Mouse (Mus musculus) thymus, postnatal 36 days (tissue): ENCODE results near the gene Egfl8.

Source experiments
- DNase-seq, 2 experiments: peaks; one replicate each; pipeline ENCODE4 v3.0.0; 2022; ENCODE audit warnings: mixed read lengths in 2 of 2

The Egfl8 gene

DNA sequence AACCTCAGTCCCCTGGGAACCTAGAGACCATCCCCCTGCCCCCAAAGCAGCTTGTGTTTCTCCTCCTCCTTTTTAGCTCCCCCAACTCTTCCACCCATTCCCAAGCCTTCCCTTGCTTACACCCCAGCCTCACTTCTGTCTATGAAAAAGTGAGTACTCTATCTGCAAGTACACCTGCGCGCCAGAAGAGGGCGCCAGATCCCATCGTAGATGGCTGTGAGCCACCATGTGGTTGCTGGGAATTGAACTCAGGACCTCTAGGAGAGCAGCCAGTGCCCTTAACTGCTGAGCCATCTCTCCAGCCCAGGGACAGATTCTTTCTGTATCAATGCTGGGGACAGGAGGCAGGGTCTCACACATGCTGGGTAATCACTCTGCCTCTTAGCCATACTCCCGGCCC lies 43.9 kb downstream of the Egfl8 start:
- DNase-seq, result peak; percentile 40 to 43

DNA sequence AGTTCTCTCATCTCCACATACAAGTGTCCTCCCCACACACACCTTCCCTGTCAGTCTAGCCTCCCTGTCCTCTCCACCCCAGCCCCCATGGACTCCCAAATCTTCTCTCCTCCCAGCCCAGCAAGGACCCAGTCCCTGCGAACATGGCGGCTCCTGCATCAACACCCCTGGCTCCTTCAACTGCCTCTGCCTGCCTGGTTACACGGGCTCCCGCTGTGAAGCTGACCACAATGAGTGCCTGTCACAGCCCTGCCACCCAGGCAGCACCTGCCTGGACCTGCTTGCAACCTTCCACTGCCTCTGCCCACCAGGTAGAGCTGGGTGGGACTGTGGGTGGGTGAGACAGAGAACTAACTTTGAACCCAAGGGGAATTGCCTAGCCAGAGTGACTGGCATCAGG lies 45.9 kb downstream of the Egfl8 start:
- DNase-seq, result no peak

DNA sequence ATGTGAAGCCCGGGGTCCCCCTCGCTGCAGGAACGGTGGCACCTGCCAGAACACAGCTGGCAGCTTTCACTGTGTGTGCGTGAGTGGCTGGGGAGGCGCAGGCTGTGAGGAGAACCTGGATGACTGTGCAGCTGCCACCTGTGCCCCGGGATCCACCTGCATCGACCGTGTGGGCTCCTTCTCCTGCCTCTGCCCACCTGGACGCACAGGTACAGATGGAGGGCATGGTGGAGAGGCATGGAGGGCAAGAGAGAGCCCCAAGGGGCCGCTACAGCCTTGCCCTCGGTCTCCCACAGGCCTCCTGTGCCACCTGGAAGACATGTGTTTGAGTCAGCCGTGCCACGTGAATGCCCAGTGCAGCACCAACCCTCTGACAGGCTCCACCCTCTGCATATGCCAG lies 47.4 kb downstream of the Egfl8 start:
- no peak for DNase-seq

DNA sequence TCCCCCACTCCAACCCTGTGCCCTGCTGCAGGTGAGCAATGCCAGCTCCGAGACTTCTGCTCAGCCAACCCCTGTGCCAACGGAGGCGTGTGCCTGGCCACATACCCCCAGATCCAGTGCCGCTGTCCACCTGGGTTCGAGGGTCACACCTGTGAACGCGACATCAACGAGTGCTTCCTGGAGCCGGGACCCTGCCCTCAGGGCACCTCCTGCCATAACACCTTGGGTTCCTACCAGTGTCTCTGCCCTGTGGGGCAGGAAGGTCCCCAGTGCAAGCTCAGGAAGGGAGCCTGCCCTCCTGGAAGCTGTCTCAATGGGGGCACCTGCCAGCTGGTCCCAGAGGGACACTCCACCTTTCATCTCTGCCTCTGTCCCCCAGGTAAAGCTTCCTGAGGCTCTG lies 48.5 kb downstream of the Egfl8 start:
- no peak for DNase-seq

DNA sequence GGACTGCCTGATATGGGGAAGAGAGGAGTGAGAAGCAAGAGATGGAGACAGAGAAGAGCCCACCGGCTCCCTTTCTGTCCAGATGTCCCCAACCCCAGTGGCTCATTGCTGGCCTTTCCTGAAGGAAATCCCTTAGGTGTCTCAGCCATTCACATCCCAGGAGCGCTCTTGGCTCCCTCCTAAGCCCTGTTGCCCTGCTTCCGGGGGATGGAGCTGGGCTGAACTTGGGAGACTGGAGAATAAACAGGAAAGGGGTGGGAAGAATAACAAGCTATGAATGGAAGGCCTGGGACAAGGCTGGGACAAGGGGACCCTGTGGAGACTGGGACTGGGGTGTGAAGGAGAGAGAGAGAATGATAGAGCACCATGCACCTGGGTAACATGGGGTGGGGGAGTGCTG lies 51.0 kb downstream of the Egfl8 start:
- no peak for DNase-seq

DNA sequence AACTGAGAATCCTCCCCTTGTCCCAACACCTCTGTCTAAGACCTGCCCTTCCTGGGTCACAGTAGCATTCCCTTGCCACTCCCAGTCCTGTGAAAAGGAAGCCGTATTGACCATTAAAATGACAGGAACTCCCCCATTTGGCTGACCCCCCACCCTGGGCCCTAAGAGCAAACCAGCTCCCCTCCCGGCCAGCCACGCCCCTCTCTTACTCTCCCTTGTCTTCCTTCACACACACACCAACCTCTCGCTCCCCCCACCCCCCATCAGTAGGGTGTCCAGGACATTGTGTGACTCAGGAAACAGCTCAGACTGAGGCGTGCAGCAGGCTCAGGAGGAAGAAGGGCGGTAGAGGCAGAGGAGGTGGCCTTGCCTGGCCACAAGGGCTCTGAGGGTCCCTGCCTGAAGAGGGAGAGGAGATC lies 51.8 kb downstream of the Egfl8 start, which contains the start of gene Notch4:
Gene Notch4, plus strand, starts transcription at position 266 of the 419 bp plus-strand sequence.
- DNase-seq, result no peak

DNA sequence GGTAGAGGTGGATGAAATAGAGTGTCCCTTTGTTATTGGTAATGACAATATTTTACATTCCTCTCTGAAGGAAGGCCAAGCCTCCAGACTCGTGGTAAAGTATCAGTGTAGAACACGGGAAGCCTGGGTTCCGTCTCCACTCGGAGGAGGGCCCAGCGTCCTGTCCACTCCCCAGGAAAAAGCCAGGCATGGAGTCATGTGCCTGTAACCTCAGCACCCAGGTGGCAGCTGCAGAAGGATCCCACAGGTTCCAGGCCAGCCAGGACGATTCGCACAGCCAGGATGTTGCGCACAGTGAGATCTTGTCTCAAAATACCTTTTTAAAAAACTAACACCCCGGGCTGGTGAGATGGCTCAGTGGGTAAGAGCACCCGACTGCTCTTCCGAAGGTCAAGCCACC lies 52.4 kb downstream of the Egfl8 start:
- DNase-seq, result no peak
